Mouse (Mus musculus) heart, embryonic 14.5 days (tissue): Measurements from ENCODE around the gene Gsap. TPM values are rescaled to one million over a fixed set of nuclear protein-coding genes. Genes with fewer than 3 reads are reported as not detected.

Experiments
- ATAC-seq: fragments of 200-750 bp; cut with Nextera tagmentation; 2 replicates; pipeline ENCODE4 v1.8.0; 2017; ENCODE audit warnings: low read depth, moderate TSS enrichment; ENCODE audit not compliant: insufficient number of reproducible peaks, insufficient read depth, low FRiP score
- H3K27ac ChIP-seq, 2 experiments: fragments of 200-500 bp in 1 of 2; fragments of 300-500 bp in 1 of 2; sonication (generic) in 1 of 2; replicated peaks in 1 of 2; 2 replicates each; pipeline ENCODE4 v1.5.1; 2012 to 2014; ENCODE audit warnings: low read depth in 2 of 2, low read length in 2 of 2, control low read depth in 1 of 2, mild to moderate bottlenecking in 1 of 2, mixed read lengths in 1 of 2; ENCODE audit not compliant: control insufficient read depth in 1 of 2, insufficient read depth in 1 of 2
- H3K27me3 ChIP-seq: fragments of 300-500 bp; sonication (generic); 2 replicates; pipeline ENCODE4 v1.6.1; 2014; ENCODE audit warnings: mild to moderate bottlenecking, low read length, control low read depth; ENCODE audit not compliant: control insufficient read depth, insufficient read depth
- H3K36me3 ChIP-seq: fragments of 300-500 bp; sonication (generic); 2 replicates; pipeline ENCODE4 v1.6.1; 2014; ENCODE audit warnings: mild to moderate bottlenecking, control low read depth, low read length, mixed read lengths; ENCODE audit not compliant: control insufficient read depth, insufficient read depth
- H3K4me1 ChIP-seq, 2 experiments: fragments of 200-500 bp in 1 of 2; fragments of 300-500 bp in 1 of 2; sonication (generic) in 1 of 2; 2 replicates each; pipeline ENCODE4 v1.6.1; 2012 to 2014; ENCODE audit warnings: low read length in 2 of 2, control low read depth in 1 of 2, mixed read lengths in 1 of 2; ENCODE audit not compliant: control insufficient read depth in 2 of 2, insufficient read depth in 2 of 2
- H3K4me2 ChIP-seq: fragments of 300-500 bp; sonication (generic); 2 replicates; pipeline ENCODE4 v1.6.1; 2014; ENCODE audit warnings: mild to moderate bottlenecking, low read length
- H3K4me3 ChIP-seq, 2 experiments: fragments of 200-500 bp in 1 of 2; fragments of 300-500 bp in 1 of 2; sonication (generic) in 1 of 2; 2 replicates each; pipeline ENCODE4 v1.5.1; 2012 to 2014; ENCODE audit warnings: low read length in 2 of 2, mild to moderate bottlenecking in 2 of 2, control low read depth in 1 of 2, low read depth in 1 of 2, moderate library complexity in 1 of 2; ENCODE audit not compliant: control insufficient read depth in 1 of 2, insufficient read depth in 1 of 2
- H3K9ac ChIP-seq: fragments of 300-500 bp; sonication (generic); 2 replicates; pipeline ENCODE4 v1.6.1; 2014; ENCODE audit warnings: mild to moderate bottlenecking, low read length
- H3K9me3 ChIP-seq: fragments of 300-500 bp; sonication (generic); 2 replicates; pipeline ENCODE4 v1.6.1; 2016; ENCODE audit warnings: low read length, control low read depth; ENCODE audit not compliant: control insufficient read depth
- WGBS: fragments of 180-500 bp; shearing (Covaris S2); extraction: QIAGEN DNeasy Blood & Tissue Kit; methylation state at CpG from one replicate; pipeline ENCODE4 v1.1.7; 2014; 5-methylcytosine and 5-hydroxymethylcytosine counted together
- polyA plus RNA-seq: library from polyadenylated mRNA; unstranded; fragments of >200 nt; fragmentation: Nextera tagmentation; extraction: Ambion mirVana; gene quantifications from 2 replicates; pipeline ENCODE4 v1.2.1, GENCODE M21; 2014

The Gsap gene
- polyA plus RNA-seq, 1 experiment from 2014 or later, result 2.3 TPM

GRCm38 (mm10) chr5:21260746-21261145 is 74.7 kb downstream of the Gsap start:
- H3K27ac ChIP-seq, result no peak overlapping the region
- no peaks in the 10 kb centered on the region for H3K36me3 ChIP-seq
- 57% methylated on average over 7 of the region's 7 CpGs for WGBS
- no peak overlapping the region for H3K4me3 ChIP-seq
- H3K9me3 ChIP-seq, result no peaks in the 10 kb centered on the region
- no peak overlapping the region for H3K9ac ChIP-seq
- H3K4me2 ChIP-seq, result no peak overlapping the region
- no peaks in the 10 kb centered on the region for H3K27me3 ChIP-seq
- H3K4me1 ChIP-seq, result peaks cover 0 to 2% of the 10 kb centered on the region in 2 experiments; a peak in 1 of 4 replicates
- ATAC-seq, result no peak

DNA sequence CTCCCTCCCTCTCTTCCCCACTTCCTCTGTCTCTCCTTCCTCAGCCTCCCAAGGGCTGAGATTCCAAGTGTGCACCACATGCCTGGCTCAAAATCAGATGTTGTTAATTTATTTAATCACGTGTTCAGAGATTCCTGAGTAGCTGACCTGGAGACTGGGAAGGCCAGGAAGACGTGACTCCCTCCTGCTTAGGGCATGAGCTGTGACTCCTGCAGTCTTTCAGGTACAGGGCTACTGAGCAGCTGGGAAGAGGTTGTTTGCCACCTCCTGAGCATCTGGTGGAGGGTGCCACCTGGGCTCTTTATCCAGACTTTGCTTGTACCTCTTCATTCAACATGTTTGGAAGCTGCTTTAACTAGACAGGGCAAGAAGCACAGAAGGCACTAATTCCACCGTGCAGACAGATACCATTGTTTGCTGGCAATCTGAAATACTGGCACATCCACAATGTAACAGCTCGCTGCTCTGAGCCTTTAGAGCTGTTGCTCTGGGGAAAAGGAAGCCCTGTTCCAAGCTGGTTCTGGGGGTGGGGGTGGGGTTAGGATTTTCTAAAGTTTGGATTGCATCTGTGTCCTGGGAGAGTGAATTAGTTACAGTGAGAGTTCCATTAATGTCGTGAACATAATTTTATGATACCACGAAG is 75.3 kb downstream of the Gsap start:
- no peak for ATAC-seq
- Histone ChIP-seq H3K36me3 (no peaks in the 10 kb centered on the region), H3K4me3 (no peak overlapping the region), H3K9me3 (no peaks in the 10 kb centered on the region), H3K4me1 (peaks cover 0 to 2% of the 10 kb centered on the region in 2 experiments; a peak in 1 of 4 replicates), H3K9ac (no peak overlapping the region), H3K27ac (no peak overlapping the region), H3K27me3 (no peaks in the 10 kb centered on the region), H3K4me2 (no peak overlapping the region)
- 52% methylated on average over 6 of the region's 6 CpGs for WGBS

DNA sequence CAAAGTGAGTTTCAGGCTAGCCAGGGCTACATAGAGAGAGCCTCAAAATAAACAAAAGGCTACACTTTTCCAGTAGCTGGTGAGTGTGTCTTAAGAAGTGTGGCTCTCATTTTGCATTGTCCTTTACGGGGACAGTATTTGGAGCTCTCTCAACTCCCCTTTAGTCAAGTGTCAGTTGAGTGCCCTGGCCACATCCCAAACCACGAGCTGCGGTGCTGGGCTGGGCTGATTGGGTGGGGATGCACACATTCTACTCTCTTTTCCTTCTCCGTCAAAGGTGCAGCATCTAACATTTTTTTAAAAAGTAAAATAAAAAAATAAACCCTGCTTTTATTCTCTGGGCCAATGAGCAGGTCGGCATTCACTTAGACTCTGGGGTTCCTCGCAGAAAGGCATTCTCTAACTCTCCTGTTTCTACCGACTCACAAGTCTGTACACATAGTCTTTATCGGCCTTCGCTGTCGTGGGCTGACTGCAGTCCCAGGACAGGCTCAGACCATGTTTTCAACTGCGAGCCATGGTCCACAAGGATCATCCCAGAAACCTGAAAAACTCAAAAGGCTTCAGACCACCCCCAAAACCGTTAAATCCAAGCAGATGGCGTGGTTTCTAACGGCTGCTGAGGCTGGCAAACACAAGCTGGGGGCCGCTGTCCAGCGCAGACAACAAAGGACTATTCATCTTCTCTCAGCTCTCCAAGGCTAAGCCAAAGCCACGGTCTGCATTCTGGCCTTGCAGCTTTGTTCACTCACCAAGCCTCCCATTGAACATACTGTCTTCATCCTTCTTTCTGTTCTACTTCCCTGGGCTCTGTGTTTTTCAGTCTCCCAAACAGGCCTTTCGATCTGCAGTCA is 77.4 kb downstream of the Gsap start:
- peaks cover 0 to 2% of the 10 kb centered on the region in 2 experiments; a peak in 1 of 4 replicates for H3K4me1 ChIP-seq
- no peaks in the 10 kb centered on the region for H3K36me3 ChIP-seq
- H3K9me3 ChIP-seq, result no peaks in the 10 kb centered on the region
- no peak overlapping the region for H3K4me2 ChIP-seq
- WGBS, result 57% methylated on average over 18 of the region's 18 CpGs
- no peak overlapping the region for H3K4me3 ChIP-seq
- no peak for ATAC-seq
- no peak overlapping the region for H3K27ac ChIP-seq
- no peaks in the 10 kb centered on the region for H3K27me3 ChIP-seq
- no peak overlapping the region for H3K9ac ChIP-seq

DNA sequence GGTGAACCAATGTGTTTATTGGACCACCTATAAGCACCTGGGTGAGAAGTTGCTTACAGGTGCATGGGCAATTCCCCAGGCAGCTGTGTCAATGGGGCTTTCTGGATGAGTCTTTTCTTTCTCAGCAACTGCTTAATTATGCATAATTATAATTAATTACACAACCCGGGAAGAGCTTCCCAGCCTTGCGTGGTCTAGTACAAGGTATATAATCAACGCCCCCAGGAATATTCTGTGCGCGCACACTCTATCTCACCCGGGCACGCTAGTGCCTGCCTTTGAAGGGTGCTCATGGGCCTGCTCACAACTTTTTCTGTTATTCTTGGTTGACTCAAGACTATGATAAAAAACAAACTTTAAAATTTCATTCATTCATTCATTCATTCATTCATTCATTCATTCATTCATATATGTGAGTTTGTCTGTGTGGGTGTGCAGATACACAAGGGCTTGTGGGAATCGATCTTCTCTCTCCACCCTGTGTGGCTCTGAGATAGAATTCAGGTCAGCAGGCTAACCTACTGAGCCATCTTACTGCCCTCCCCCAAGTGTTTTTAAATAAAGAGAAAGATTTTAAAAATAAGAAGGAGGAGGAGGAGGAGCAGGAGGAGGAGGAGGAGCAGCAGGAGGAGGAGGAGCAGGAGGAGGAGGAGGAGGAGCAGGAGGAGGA is 78.4 kb downstream of the Gsap start:
- Histone ChIP-seq H3K27me3 (no peaks in the 10 kb centered on the region), H3K4me1 (peaks cover 0 to 2% of the 10 kb centered on the region in 2 experiments; a peak in 1 of 4 replicates), H3K4me3 (no peak overlapping the region), H3K4me2 (no peak overlapping the region), H3K9ac (no peak overlapping the region), H3K27ac (no peak overlapping the region), H3K36me3 (no peaks in the 10 kb centered on the region), H3K9me3 (no peaks in the 10 kb centered on the region)
- ATAC-seq, result no peak
- WGBS, result 86% methylated on average over 8 of the region's 8 CpGs

- 14% methylated on average over 4 of the region's 4 CpGs for WGBS
- H3K27ac ChIP-seq, result no peak overlapping the region
- no peaks in the 10 kb centered on the region for H3K36me3 ChIP-seq
- no peak for ATAC-seq
- H3K9ac ChIP-seq, result no peak overlapping the region
- H3K4me1 ChIP-seq, result peaks cover 0 to 2% of the 10 kb centered on the region in 2 experiments; a peak in 1 of 4 replicates
- H3K27me3 ChIP-seq, result no peaks in the 10 kb centered on the region
- no peak overlapping the region for H3K4me3 ChIP-seq
- no peak overlapping the region for H3K4me2 ChIP-seq
- H3K9me3 ChIP-seq, result no peaks in the 10 kb centered on the region
These were observed 79.0 kb downstream of the Gsap start for GRCm38 (mm10) chr5:21265049-21265448.

GRCm38 (mm10) chr5:21267090-21267489 is 81.0 kb downstream of the Gsap start:
- Histone ChIP-seq H3K4me2 (no peak overlapping the region), H3K27ac (no peak overlapping the region), H3K36me3 (no peaks in the 10 kb centered on the region), H3K4me1 (peaks cover 2 to 12% of the 10 kb centered on the region in 2 experiments; a peak in 2 of 4 replicates), H3K4me3 (no peak overlapping the region), H3K9ac (no peak overlapping the region), H3K9me3 (no peaks in the 10 kb centered on the region), H3K27me3 (no peaks in the 10 kb centered on the region)
- no peak for ATAC-seq
- 78% methylated on average over 2 of the region's 2 CpGs for WGBS

- no peak for ATAC-seq
These were observed 83.4 kb downstream of the Gsap start for GRCm38 (mm10) chr5:21269446-21269845.

More at GRCm38 (mm10) chr5:21269446-21269845, 83.4 kb downstream of the Gsap start:
- Histone ChIP-seq H3K9me3 (no peaks in the 10 kb centered on the region), H3K4me1 (peaks cover 2 to 12% of the 10 kb centered on the region in 2 experiments; a peak in 2 of 4 replicates), H3K9ac (no peak overlapping the region), H3K4me3 (no peak overlapping the region), H3K36me3 (no peaks in the 10 kb centered on the region), H3K27me3 (no peaks in the 10 kb centered on the region), H3K27ac (no peak overlapping the region), H3K4me2 (no peak overlapping the region)
- WGBS, result 66% methylated on average over 5 of the region's 5 CpGs
